Mouse (Mus musculus) embryonic fibroblast, embryonic 13.5 days (primary cell): ENCODE data around the gene Cd164.

Experiments used
- CTCF ChIP-seq: IDR thresholded peaks from 2 replicates; pipeline ENCODE4 v1.5.1; 2011; ENCODE audit warnings: mild to moderate bottlenecking, control low read depth, low read length, moderate library complexity, borderline replicate concordance; ENCODE audit not compliant: insufficient read depth
- POLR2A ChIP-seq: IDR thresholded peaks from 2 replicates; pipeline ENCODE4 v1.6.1; 2011; ENCODE audit warnings: low read depth, mild to moderate bottlenecking, control low read depth, low read length, moderate library complexity

- TF ChIP-seq CTCF (no peak), POLR2A (no peak)
Observed at GRCm38 (mm10) chr10:41544481-41545190, 25.4 kb downstream of the Cd164 start.
